Mouse (Mus musculus) spleen, adult 2 months (tissue): ENCODE data around the gene Ubr2. TPM values are rescaled to one million over a fixed set of nuclear protein-coding genes. Genes with fewer than 3 reads are reported as not detected.

Experiments
- DNase-seq, 2 experiments: peaks; one replicate each; pipeline versions ENCODE4 v3.0.0 to v3.0.0-alpha.2; 2012 to 2021; ENCODE audit warnings: low spot score in 2 of 2, low read depth in 1 of 2
- H3K27ac ChIP-seq: fragments of 200-500 bp; 2 replicates; pipeline ENCODE4 v1.5.1; 2012; ENCODE audit warnings: low read length, inconsistent platforms; ENCODE audit not compliant: insufficient read depth
- H3K27me3 ChIP-seq: fragments of 200-500 bp; 2 replicates; pipeline ENCODE4 v1.6.1; 2012; ENCODE audit warnings: mild to moderate bottlenecking, moderate library complexity, low read length, inconsistent platforms; ENCODE audit not compliant: control insufficient read depth, insufficient read depth
- H3K36me3 ChIP-seq: fragments of 200-500 bp; 2 replicates; pipeline ENCODE4 v1.6.1; 2012; ENCODE audit warnings: mild to moderate bottlenecking, low read length, inconsistent platforms; ENCODE audit not compliant: control insufficient read depth, insufficient read depth
- H3K4me1 ChIP-seq: fragments of 200-500 bp; 2 replicates; pipeline ENCODE4 v1.6.1; 2011; ENCODE audit warnings: inconsistent platforms; ENCODE audit not compliant: control insufficient read depth, insufficient read depth, insufficient read length
- H3K4me3 ChIP-seq: fragments of 200-500 bp; 2 replicates; pipeline ENCODE4 v1.5.1; 2011; ENCODE audit warnings: mild to moderate bottlenecking, inconsistent platforms; ENCODE audit not compliant: insufficient read depth, insufficient read length; ENCODE audit errors: extremely low read depth
- CTCF ChIP-seq: fragments of 200-500 bp; IDR thresholded peaks from 2 replicates; pipeline ENCODE4 v1.5.1; 2011; ENCODE audit warnings: mild to moderate bottlenecking, inconsistent platforms; ENCODE audit not compliant: insufficient read depth, insufficient read length, insufficient replicate concordance; ENCODE audit errors: extremely low read depth
- POLR2A ChIP-seq: fragments of 200-500 bp; IDR thresholded peaks from 2 replicates; pipeline ENCODE4 v1.6.1; 2011; ENCODE audit warnings: low read depth, low read length, inconsistent platforms
- WGBS: fragments of 180-500 bp; shearing (Covaris S2); methylation state at CpG from one replicate; pipeline ENCODE4 v1.1.7; 2018; 5-methylcytosine and 5-hydroxymethylcytosine counted together
- polyA plus RNA-seq: library from polyadenylated mRNA; depleted of rRNA; stranded (reverse); fragments of >200 nt; gene quantifications from 2 replicates; pipeline ENCODE4 v1.2.3, GENCODE M21; 2012

Gene Ubr2
- polyA plus RNA-seq, 1 experiment, result 31.3 TPM

GRCm38 (mm10) chr17:46962153-46962552 lies 48.2 kb downstream of the Ubr2 start:
- Histone ChIP-seq H3K36me3 (peaks cover 68% of the 10 kb centered on the region), H3K27ac (no peak overlapping the region), H3K4me3 (no peak overlapping the region), H3K27me3 (no peaks in the 10 kb centered on the region), H3K4me1 (no peaks in the 10 kb centered on the region)
- no peak for DNase-seq
- TF ChIP-seq CTCF, result no peak
- TF ChIP-seq POLR2A, result no peak
- 54% methylated on average over 3 of the region's 3 CpGs for WGBS

GRCm38 (mm10) chr17:46960216-46960615 lies 50.1 kb downstream of the Ubr2 start:
- DNase-seq, result no peak
- Histone ChIP-seq H3K4me1 (no peaks in the 10 kb centered on the region), H3K27ac (no peak overlapping the region), H3K36me3 (peaks cover 66% of the 10 kb centered on the region), H3K4me3 (no peak overlapping the region), H3K27me3 (no peaks in the 10 kb centered on the region)
- 96% methylated on average over 10 of the region's 10 CpGs for WGBS
- TF ChIP-seq POLR2A (no peak), CTCF (no peak)

GRCm38 (mm10) chr17:46958045-46958444 lies 52.3 kb downstream of the Ubr2 start:
- no peaks in the 10 kb centered on the region for H3K27me3 ChIP-seq

GRCm38 (mm10) chr17:46946276-46946675 lies 64.1 kb downstream of the Ubr2 start:
- TF ChIP-seq CTCF (no peak), POLR2A (no peak)
- 95% methylated on average over 9 of the region's 9 CpGs for WGBS
- Histone ChIP-seq H3K4me1 (no peaks in the 10 kb centered on the region), H3K4me3 (no peak overlapping the region), H3K27ac (no peak overlapping the region), H3K36me3 (peaks cover 52% of the 10 kb centered on the region), H3K27me3 (no peaks in the 10 kb centered on the region)
- no peak for DNase-seq

More at GRCm38 (mm10) chr17:46958045-46958444, 52.3 kb downstream of the Ubr2 start:
- Histone ChIP-seq H3K4me1 (no peaks in the 10 kb centered on the region), H3K27ac (no peak overlapping the region), H3K36me3 (peaks cover 66% of the 10 kb centered on the region), H3K4me3 (no peak overlapping the region)
- DNase-seq, result no peak
- WGBS, result 79% methylated on average over 2 of the region's 2 CpGs
- TF ChIP-seq POLR2A, result no peak
- TF ChIP-seq CTCF, result no peak

- no peak for DNase-seq
- H3K4me1 ChIP-seq, result no peaks in the 10 kb centered on the region
- no peak overlapping the region for H3K27ac ChIP-seq
- no peak overlapping the region for H3K4me3 ChIP-seq
- H3K27me3 ChIP-seq, result no peaks in the 10 kb centered on the region
- peaks cover 68% of the 10 kb centered on the region for H3K36me3 ChIP-seq
- TF ChIP-seq POLR2A, result no peak
- TF ChIP-seq CTCF, result no peak
- WGBS, result 96% methylated on average over 9 of the region's 9 CpGs
These were observed 67.9 kb downstream of the Ubr2 start for GRCm38 (mm10) chr17:46942421-46942820.

- Histone ChIP-seq H3K36me3 (peaks cover 73% of the 10 kb centered on the region), H3K27me3 (no peaks in the 10 kb centered on the region), H3K4me1 (no peaks in the 10 kb centered on the region), H3K27ac (no peak overlapping the region), H3K4me3 (no peak overlapping the region)
- TF ChIP-seq POLR2A (no peak), CTCF (no peak)
- 96% methylated on average over 8 of the region's 8 CpGs for WGBS
- no peak for DNase-seq
These were observed 69.9 kb downstream of the Ubr2 start for GRCm38 (mm10) chr17:46940461-46940860.

- H3K27ac ChIP-seq, result no peak overlapping the region
- peaks cover 80% of the 10 kb centered on the region for H3K36me3 ChIP-seq
- H3K4me1 ChIP-seq, result no peaks in the 10 kb centered on the region
- WGBS, result 90% methylated on average over 19 of the region's 19 CpGs
- peak; percentile 58; the same call in 1 of the 2 replicates for TF ChIP-seq CTCF
- no peak for TF ChIP-seq POLR2A
- no peak overlapping the region for H3K4me3 ChIP-seq
- H3K27me3 ChIP-seq, result no peaks in the 10 kb centered on the region
- peak; percentile 11 to 53 for DNase-seq
These were observed 76.6 kb downstream of the Ubr2 start for GRCm38 (mm10) chr17:46933557-46934348.
